Mouse (Mus musculus) left cerebral cortex, adult 2 months (tissue): ENCODE data around the gene Snta1. TPM values are rescaled to one million over a fixed set of nuclear protein-coding genes. Genes with fewer than 3 reads are reported as not detected.
"Not testable (repeated sequence)": the region's sequence is repeated elsewhere in the genome, so short reads cannot be mapped to it uniquely, and the experiment has no call there.

Experiments used
- DNase-seq, 2 experiments: peaks; one replicate each; pipeline ENCODE4 v3.0.0; 2021 to 2022; ENCODE audit warnings: low spot score in 2 of 2, mixed read lengths in 1 of 2; ENCODE audit errors: extremely low spot score in 1 of 2
- H3K27ac ChIP-seq: fragments of 200-600 bp; 2 replicates; pipeline ENCODE4 v1.8.1; 2022
- H3K4me3 ChIP-seq: fragments of 200-600 bp; 2 replicates; pipeline ENCODE4 v1.8.1; 2022
- CTCF ChIP-seq: fragments of 200-600 bp; IDR thresholded peaks from 2 replicates; pipeline ENCODE4 v1.8.1; 2022; ENCODE audit warnings: antibody characterized with exemption, mild to moderate bottlenecking, moderate library complexity
- intact Hi-C: fragments of 180-260 bp; cut with DNase I; formaldehyde crosslinking; loops from one replicate; pipeline ENCODE4 v1.15.1; 2025
- total RNA-seq, 2 experiments: library from RNA; stranded (reverse); gene quantifications; 2 replicates each; pipeline ENCODE4 v1.2.3; 2021

Gene Snta1
- total RNA-seq, 2 experiments from 2014 or later: 33.9 to 34.1 TPM

- intact Hi-C loops: no loop called here
- no peak for TF ChIP-seq CTCF
- Histone ChIP-seq H3K4me3 (no peak overlapping the region), H3K27ac (no peak overlapping the region)
- DNase-seq: no peak
Observed at GRCm38 (mm10) chr2:154396529-154396928, 11.4 kb downstream of the Snta1 start.

DNA sequence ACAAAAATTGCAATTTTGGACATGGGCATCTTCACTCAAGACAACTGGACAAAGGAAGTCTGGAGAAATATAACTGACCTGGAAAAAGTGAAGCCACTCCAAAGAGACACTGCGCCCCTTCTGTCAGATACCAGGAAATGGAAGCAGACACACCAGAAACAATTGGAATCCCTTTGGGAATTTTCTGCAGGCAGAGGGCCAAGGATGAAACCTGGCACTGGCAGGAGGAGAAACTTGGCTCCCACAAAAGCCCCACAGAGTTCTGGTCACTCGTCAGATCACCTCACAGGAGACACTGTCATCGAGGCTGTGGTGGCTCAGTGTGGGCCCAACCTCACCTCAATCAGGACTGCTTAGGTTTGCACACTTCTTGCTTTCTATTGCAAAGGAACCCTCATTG, 13.3 kb downstream of the Snta1 start:
- Histone ChIP-seq H3K27ac (no peak overlapping the region), H3K4me3 (no peak overlapping the region)
- intact Hi-C loops: no loop called here
- DNase-seq: no peak
- no peak for TF ChIP-seq CTCF

DNA sequence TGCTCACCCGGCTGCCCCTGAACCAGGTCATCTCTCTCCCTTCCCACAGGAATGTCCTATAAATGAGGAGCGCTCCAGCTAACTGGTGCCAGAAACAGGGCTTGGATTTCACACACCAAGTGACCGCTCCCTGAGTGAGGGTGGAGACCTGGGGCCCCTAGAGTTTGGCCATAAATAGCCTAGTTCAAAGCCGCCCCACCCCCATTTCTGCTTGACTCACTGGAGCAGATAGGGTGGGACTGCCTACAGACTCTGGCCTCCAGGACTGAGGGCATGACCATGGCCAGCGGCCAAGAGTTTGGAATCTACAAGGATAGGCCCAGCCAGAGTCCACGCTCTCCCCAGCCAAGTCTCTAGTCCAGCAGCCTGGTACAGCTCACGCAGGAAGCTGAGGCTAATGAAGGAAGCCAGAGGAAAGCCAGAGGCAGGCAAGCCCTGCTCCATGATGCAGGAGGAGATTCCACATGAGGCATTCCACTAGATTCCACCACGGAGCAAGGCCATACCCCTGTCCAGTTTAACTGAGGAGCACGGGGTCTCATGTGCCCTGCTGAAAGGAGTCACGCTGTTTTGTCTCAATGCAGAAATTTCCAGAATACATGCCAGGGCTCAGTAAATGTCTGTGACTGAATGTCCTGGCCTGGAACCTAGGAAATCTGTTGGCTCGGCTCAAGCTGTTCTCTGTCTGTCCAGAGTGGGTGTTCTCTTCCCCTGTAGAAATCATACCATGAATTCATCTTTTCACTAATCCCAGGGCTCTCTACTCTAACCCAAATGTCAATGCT, 17.5 kb downstream of the Snta1 start:
- TF ChIP-seq CTCF: no peak
- H3K27ac ChIP-seq: peak overlapping the region; percentile 36; the same call in 1 of the 2 replicates
- H3K4me3 ChIP-seq: no peak overlapping the region
- intact Hi-C loops: no loop called here
- peak in 1 of 2 experiments; percentile 47 for DNase-seq

DNA sequence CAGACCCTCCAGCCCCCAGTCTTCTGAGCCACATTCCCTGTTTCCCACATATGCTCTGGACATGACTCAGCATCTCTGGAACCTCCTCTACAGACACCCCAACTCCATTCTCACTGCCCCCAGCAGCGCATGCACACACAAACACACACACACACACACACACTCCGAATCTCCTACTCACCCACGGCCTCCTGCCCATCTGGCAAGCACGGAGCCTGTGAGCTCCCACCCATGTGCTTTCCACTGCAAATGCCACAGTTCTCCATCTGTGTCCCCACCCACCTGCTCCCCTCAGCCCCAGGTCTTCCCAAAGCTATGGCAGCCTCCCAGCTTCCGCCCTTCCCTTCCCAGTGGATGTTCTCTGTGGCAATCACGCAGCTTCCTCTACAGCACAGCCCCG, 28.8 kb downstream of the Snta1 start:
- peak overlapping the region; percentile 76 for H3K27ac ChIP-seq
- intact Hi-C loops: loop anchor here (1.0 kb wide), 1 partner anchor 205 kb away; no protein-coding TSS in a partner anchor

GRCm38 (mm10) chr2:154374807-154375601, 32.9 kb downstream of the Snta1 start:
- no peak for DNase-seq

More for the DNA sequence above, 28.8 kb downstream of the Snta1 start:
- no peak for TF ChIP-seq CTCF
- peak; percentile 81 to 86 for DNase-seq
- H3K4me3 ChIP-seq: no peak overlapping the region

GRCm38 (mm10) chr2:154373961-154374632, 33.8 kb downstream of the Snta1 start:
- intact Hi-C loops: loop anchor here (2.0 kb wide), 1 partner anchor 165 kb away; no protein-coding TSS in a partner anchor
- DNase-seq: peak; percentile 59 to 69
- H3K4me3 ChIP-seq: no peak overlapping the region
- peak; percentile 82 for TF ChIP-seq CTCF
- H3K27ac ChIP-seq: peak overlapping the region; percentile 13; the same call in 1 of the 2 replicates

More at GRCm38 (mm10) chr2:154374807-154375601, 32.9 kb downstream of the Snta1 start:
- intact Hi-C loops: loop anchor here (2.0 kb wide), 1 partner anchor 166 kb away; no protein-coding TSS in a partner anchor
- Histone ChIP-seq H3K27ac (peak overlapping the region; percentile 13), H3K4me3 (no peak overlapping the region)
- TF ChIP-seq CTCF: no peak

DNA sequence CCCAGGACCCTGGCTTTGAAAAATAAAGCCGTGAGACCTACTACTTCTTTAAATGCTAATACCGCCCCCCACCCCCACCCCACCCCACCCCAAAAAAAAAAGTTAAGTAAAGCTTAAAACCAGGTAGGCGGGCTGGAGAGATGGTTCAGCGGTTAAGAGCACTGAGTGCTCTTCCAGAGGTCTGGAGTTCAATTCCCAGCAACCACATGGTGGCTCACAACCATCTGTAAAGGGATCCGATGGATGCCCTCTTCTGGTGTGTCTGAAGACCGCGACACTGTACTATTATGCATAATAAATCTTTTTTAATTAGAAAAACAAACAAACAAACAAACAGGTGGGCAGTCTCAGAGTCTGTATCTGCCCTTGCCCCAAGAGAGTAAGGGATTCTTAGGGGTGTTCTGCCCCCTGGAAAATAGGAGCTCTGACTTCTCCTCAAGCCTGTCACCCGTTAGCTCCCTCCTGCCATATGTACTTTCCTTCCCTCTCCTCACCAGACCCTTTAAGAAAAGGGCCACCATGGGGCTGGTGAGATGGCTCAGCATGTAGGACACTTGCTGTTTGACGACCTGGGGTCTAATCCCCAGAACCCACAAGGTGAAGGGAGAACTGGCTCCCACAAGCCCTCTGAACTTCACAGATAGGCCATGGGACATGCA, 34.9 kb downstream of the Snta1 start, which contains the start of gene Cdk5rap1:
Gene Cdk5rap1, minus strand, starts transcription at position 169 of the 659 bp plus-strand sequence.
- TF ChIP-seq CTCF: no peak
- no peak for DNase-seq
- Histone ChIP-seq H3K27ac (peak within 1 kb of the TSS; percentile 97), H3K4me3 (peak within 1 kb of the TSS; percentile 95)
- intact Hi-C loops: no loop called here

GRCm38 (mm10) chr2:154372151-154372829, 35.6 kb downstream of the Snta1 start:
- peak overlapping the region; percentile 95 for H3K4me3 ChIP-seq
- no peak; the same call in 1 of the 2 replicates for TF ChIP-seq CTCF
- DNase-seq: peak; percentile 83 to 88
- H3K27ac ChIP-seq: peak overlapping the region; percentile 97
- intact Hi-C loops: no loop called here

DNA sequence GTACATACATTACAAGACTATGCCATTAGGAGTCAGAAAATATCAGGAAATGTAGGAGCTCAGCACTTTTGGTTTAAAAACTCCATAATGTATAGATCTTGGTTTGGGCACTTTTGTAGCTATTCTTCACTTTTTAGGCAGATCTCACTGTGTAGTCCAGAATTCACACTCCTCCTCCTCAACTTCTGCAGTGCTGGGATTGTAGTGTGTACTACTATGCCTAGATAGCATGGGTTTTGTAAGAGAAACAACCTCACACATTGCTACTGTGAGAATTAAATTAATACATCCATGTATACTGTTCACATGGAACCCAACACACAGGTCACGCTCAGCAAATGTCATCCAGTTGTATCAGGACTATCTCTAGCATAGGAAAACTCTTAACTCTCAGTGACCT, 40.4 kb downstream of the Snta1 start:
- no peak for TF ChIP-seq CTCF
- Histone ChIP-seq H3K27ac (no peak overlapping the region), H3K4me3 (no peak overlapping the region)
- no peak for DNase-seq
- intact Hi-C loops: no loop called here

GRCm38 (mm10) chr2:154354000-154354425, 53.9 kb downstream of the Snta1 start:
- DNase-seq, H3K27ac ChIP-seq, H3K4me3 ChIP-seq, intact Hi-C loops: not testable (repeated sequence)
